Mouse (Mus musculus): ENCODE measurements around the gene Acsf3. TPM values are rescaled to one million over a fixed set of nuclear protein-coding genes. Genes with fewer than 3 reads are reported as not detected.

Gene Acsf3
- total RNA-seq, 1 experiment = 11.7 TPM

GRCm38 (mm10) chr8:122766189-122766588 lies 9.1 kb upstream of the Acsf3 start:
- H3K36me3 ChIP-seq (ENCODE audit: control insufficient read depth, insufficient read depth, low read length, poor library complexity, severe bottlenecking) = no peaks in the 10 kb centered on the region
- no peak for DNase-seq (ENCODE audit: low read depth, low spot score)
- 0 out of 4 replicates have a peak, but pooled peaks cover 0 to 2% of the 10 kb centered on the region in 2 experiments for H3K4me1 ChIP-seq (ENCODE audit: control insufficient read depth in 2 of 2, insufficient read depth in 2 of 2, low read length in 2 of 2, poor library complexity in 1 of 2)
- no peaks in the 10 kb centered on the region for H3K9me3 ChIP-seq (ENCODE audit: control insufficient read depth, insufficient read depth, low read depth, low read length)
- H3K9ac ChIP-seq (ENCODE audit: insufficient read depth, low read depth, low read length, poor library complexity, severe bottlenecking) = no peak overlapping the region
- H3K4me3 ChIP-seq (ENCODE audit: insufficient read depth in 1 of 2, low read depth in 1 of 2, low read length in 2 of 2, poor library complexity in 1 of 2, severe bottlenecking in 1 of 2) = no peak overlapping the region
- TF ChIP-seq MAFK (IDR thresholded peaks at IDR 0.05; ENCODE audit: insufficient read depth, low read depth, low read length) = no peak
- no peak for TF ChIP-seq HCFC1 (IDR thresholded peaks at IDR 0.05; ENCODE audit: borderline replicate concordance, insufficient read depth, low read length)
- TF ChIP-seq CHD2 (IDR thresholded peaks at IDR 0.05; ENCODE audit: low read depth, low read length) = no peak
- no peak for TF ChIP-seq ZNF384 (IDR thresholded peaks at IDR 0.05; ENCODE audit: low read depth, low read length)
- TF ChIP-seq ZC3H11A (IDR thresholded peaks at IDR 0.05; ENCODE audit: borderline replicate concordance, low read depth, low read length) = no peak
- in situ Hi-C loops (cut with MboI; ENCODE audit: low sequenced_read_pairs in 2 of 2, unreplicated experiment in 2 of 2) = no loop called here
- H3K27ac ChIP-seq (ENCODE audit: insufficient read depth, low read depth, low read length, poor library complexity, severe bottlenecking) = no peak overlapping the region

- no peak overlapping the region for H3K9ac ChIP-seq (ENCODE audit: insufficient read depth, low read depth, low read length, poor library complexity, severe bottlenecking)
- TF ChIP-seq ZC3H11A (IDR thresholded peaks at IDR 0.05; ENCODE audit: borderline replicate concordance, low read depth, low read length) (no peak), ZNF384 (IDR thresholded peaks at IDR 0.05; ENCODE audit: low read depth, low read length) (no peak), MAFK (IDR thresholded peaks at IDR 0.05; ENCODE audit: insufficient read depth, low read depth, low read length) (no peak), HCFC1 (IDR thresholded peaks at IDR 0.05; ENCODE audit: borderline replicate concordance, insufficient read depth, low read length) (no peak), CHD2 (IDR thresholded peaks at IDR 0.05; ENCODE audit: low read depth, low read length) (no peak)
- 0 out of 4 replicates have a peak, but pooled peaks cover 0 to 2% of the 10 kb centered on the region in 2 experiments for H3K4me1 ChIP-seq (ENCODE audit: control insufficient read depth in 2 of 2, insufficient read depth in 2 of 2, low read length in 2 of 2, poor library complexity in 1 of 2)
- in situ Hi-C loops (cut with MboI; ENCODE audit: low sequenced_read_pairs in 2 of 2, unreplicated experiment in 2 of 2) = no loop called here
- no peak for DNase-seq (ENCODE audit: low read depth, low spot score)
- no peaks in the 10 kb centered on the region for H3K36me3 ChIP-seq (ENCODE audit: control insufficient read depth, insufficient read depth, low read length, poor library complexity, severe bottlenecking)
- H3K9me3 ChIP-seq (ENCODE audit: control insufficient read depth, insufficient read depth, low read depth, low read length) = no peaks in the 10 kb centered on the region
- H3K27ac ChIP-seq (ENCODE audit: insufficient read depth, low read depth, low read length, poor library complexity, severe bottlenecking) = no peak overlapping the region
- no peak overlapping the region for H3K4me3 ChIP-seq (ENCODE audit: insufficient read depth in 1 of 2, low read depth in 1 of 2, low read length in 2 of 2, poor library complexity in 1 of 2, severe bottlenecking in 1 of 2)
These were observed 8.6 kb upstream of the Acsf3 start for GRCm38 (mm10) chr8:122766647-122767200.

DNA sequence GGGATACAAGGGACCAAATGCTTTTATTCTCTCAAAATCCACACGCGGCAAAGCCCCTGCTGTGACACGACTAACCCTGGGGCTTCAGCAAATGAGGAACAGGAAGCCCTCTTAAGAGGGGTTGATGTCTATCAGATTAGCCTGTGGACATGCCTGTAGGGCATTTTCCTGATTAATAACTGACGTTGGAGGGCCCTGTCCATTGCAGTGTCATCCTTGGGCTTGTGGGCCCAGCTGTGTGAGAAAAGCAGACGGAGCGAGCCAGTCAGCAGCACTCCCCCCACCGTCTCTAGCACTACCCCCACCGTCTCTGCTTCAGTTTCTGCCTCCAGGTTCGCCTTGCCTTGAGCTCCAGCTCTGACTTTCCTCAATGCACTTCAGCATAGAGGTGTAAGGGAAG lies 8.1 kb upstream of the Acsf3 start:
- no peak overlapping the region for H3K4me3 ChIP-seq (ENCODE audit: insufficient read depth in 1 of 2, low read depth in 1 of 2, low read length in 2 of 2, poor library complexity in 1 of 2, severe bottlenecking in 1 of 2)
- H3K4me1 ChIP-seq (ENCODE audit: control insufficient read depth in 2 of 2, insufficient read depth in 2 of 2, low read length in 2 of 2, poor library complexity in 1 of 2) = 0 out of 4 replicates have a peak, but pooled peaks cover 0 to 2% of the 10 kb centered on the region in 2 experiments
- no peak for TF ChIP-seq HCFC1 (IDR thresholded peaks at IDR 0.05; ENCODE audit: borderline replicate concordance, insufficient read depth, low read length)
- no peak for TF ChIP-seq ZNF384 (IDR thresholded peaks at IDR 0.05; ENCODE audit: low read depth, low read length)
- no peak for TF ChIP-seq ZC3H11A (IDR thresholded peaks at IDR 0.05; ENCODE audit: borderline replicate concordance, low read depth, low read length)
- no peak for TF ChIP-seq MAFK (IDR thresholded peaks at IDR 0.05; ENCODE audit: insufficient read depth, low read depth, low read length)
- TF ChIP-seq CHD2 (IDR thresholded peaks at IDR 0.05; ENCODE audit: low read depth, low read length) = no peak
- no peaks in the 10 kb centered on the region for H3K36me3 ChIP-seq (ENCODE audit: control insufficient read depth, insufficient read depth, low read length, poor library complexity, severe bottlenecking)
- H3K27ac ChIP-seq (ENCODE audit: insufficient read depth, low read depth, low read length, poor library complexity, severe bottlenecking) = no peak overlapping the region
- DNase-seq (ENCODE audit: low read depth, low spot score) = no peak
- H3K9me3 ChIP-seq (ENCODE audit: control insufficient read depth, insufficient read depth, low read depth, low read length) = no peaks in the 10 kb centered on the region
- in situ Hi-C loops (cut with MboI; ENCODE audit: low sequenced_read_pairs in 2 of 2, unreplicated experiment in 2 of 2) = no loop called here
- H3K9ac ChIP-seq (ENCODE audit: insufficient read depth, low read depth, low read length, poor library complexity, severe bottlenecking) = no peak overlapping the region

DNA sequence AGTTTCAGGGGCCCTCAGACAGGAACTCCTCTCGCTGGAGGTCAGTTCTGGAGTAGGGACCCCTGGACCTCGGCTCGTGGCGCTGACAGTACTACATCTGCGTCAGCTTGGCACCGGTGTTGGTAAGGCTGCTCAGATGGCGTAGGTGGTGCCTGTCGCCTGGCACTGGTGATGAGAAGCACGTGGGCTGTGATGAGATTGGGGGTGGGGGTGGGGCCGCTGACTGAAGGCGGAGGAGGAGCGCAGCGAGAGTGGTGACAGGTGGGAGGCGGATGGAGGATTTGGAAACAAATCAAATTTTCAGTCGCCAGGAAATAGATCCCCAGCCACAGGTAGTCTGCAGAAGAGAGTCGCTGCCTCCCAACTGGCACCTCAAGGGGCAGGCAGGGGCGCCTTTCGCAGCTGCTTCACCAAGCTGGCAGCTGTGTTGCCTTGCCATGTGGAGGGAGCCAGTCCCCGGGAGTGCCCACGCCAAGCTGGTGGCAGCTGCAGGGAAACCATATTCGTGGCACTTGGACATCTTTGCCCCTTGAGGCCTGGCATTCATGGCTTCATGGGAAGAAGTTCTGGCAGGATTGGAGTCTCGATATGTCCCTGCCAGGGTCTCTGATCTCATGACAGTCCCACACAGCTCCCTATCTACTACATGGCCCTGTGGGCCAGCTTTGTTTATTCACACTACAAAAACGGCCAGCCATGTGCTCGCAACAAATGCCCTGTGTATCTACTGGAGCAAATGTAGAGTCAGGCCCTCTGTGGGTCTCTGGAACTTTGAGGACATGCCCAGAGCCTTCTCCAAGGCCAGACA lies 5.8 kb upstream of the Acsf3 start:
- Histone ChIP-seq H3K9ac (ENCODE audit: insufficient read depth, low read depth, low read length, poor library complexity, severe bottlenecking) (no peak overlapping the region), H3K27ac (ENCODE audit: insufficient read depth, low read depth, low read length, poor library complexity, severe bottlenecking) (no peak overlapping the region), H3K36me3 (ENCODE audit: control insufficient read depth, insufficient read depth, low read length, poor library complexity, severe bottlenecking) (no peaks in the 10 kb centered on the region), H3K4me3 (ENCODE audit: insufficient read depth in 1 of 2, low read depth in 1 of 2, low read length in 2 of 2, poor library complexity in 1 of 2, severe bottlenecking in 1 of 2) (no peak overlapping the region), H3K4me1 (ENCODE audit: control insufficient read depth in 2 of 2, insufficient read depth in 2 of 2, low read length in 2 of 2, poor library complexity in 1 of 2) (0 out of 4 replicates have a peak, but pooled peaks cover 0 to 2% of the 10 kb centered on the region in 2 experiments), H3K9me3 (ENCODE audit: control insufficient read depth, insufficient read depth, low read depth, low read length) (no peaks in the 10 kb centered on the region)
- TF ChIP-seq HCFC1 (IDR thresholded peaks at IDR 0.05; ENCODE audit: borderline replicate concordance, insufficient read depth, low read length) (no peak), ZNF384 (IDR thresholded peaks at IDR 0.05; ENCODE audit: low read depth, low read length) (no peak), CHD2 (IDR thresholded peaks at IDR 0.05; ENCODE audit: low read depth, low read length) (no peak), MAFK (IDR thresholded peaks at IDR 0.05; ENCODE audit: insufficient read depth, low read depth, low read length) (no peak), ZC3H11A (IDR thresholded peaks at IDR 0.05; ENCODE audit: borderline replicate concordance, low read depth, low read length) (no peak)
- in situ Hi-C loops (cut with MboI; ENCODE audit: low sequenced_read_pairs in 2 of 2, unreplicated experiment in 2 of 2) = no loop called here
- DNase-seq (ENCODE audit: low read depth, low spot score) = no peak
